Mouse (Mus musculus) kidney, adult 2 months (tissue): ENCODE results near the gene Acot7.

Source experiments
- CTCF ChIP-seq: fragments of 200-500 bp; conservative IDR thresholded peaks from 2 replicates; pipeline ENCODE4 v1.5.1; 2011; ENCODE audit warnings: low read depth, mild to moderate bottlenecking, control low read depth, low read length, moderate library complexity, mixed read lengths; ENCODE audit not compliant: insufficient read depth, insufficient read length
- POLR2A ChIP-seq: fragments of 200-500 bp; IDR thresholded peaks from one replicate; pipeline ENCODE4 v1.6.1; 2011; ENCODE audit warnings: low read depth, low read length, control low read depth

DNA sequence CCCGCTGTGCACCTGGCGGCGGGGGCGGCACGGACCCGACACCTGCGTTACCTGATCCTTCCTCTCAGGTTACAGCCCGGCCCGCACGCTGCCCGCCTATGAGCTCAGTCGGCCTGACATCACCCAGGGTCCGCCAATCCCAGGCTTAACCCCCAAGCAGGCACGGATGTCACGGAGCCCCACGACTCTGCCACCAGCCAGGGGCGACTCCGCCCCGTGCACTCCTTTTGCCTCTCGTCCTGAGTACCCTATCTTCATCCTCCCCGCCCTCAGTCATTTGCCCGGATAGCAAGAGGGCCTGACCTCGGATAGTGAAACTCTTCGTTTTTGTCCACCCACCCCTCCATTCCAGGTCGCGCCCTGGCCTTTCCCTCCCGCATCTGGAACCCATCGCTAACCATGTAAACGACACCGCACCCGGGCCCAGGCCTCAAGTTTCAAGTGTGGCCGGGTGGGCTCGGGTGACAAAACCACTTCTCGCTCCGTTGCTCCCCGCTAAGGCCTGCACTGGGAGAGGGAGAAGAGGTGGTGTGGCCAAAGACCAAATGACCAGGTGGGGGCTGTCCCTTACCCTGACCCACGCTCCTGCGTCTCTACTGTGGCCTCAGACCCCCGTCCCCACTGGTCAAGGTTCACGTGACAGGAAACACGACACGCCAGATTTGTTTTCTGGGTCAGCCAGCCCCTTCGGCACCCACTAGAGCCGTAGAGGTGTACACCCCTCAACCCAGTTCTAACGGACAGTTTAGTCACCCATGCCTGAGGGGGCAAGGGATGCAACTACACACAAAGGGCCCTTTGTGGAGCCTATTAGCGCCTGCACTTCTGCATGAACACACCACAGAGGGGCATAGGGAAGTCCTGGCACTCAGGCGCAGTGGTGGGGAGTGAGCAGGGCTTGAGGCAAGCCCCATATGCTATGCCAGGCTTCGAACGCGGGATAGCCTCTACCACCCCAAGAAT, 45.8 kb upstream of the Acot7 start:
- TF ChIP-seq CTCF (no peak), POLR2A (no peak)
